Mouse (Mus musculus) duodenum, adult 2 months (tissue): Measurements from ENCODE around the gene Gpatch2l. TPM values are rescaled to one million over a fixed set of nuclear protein-coding genes. Genes with fewer than 3 reads are reported as not detected.

ENCODE experiments used
- polyA plus RNA-seq: library from polyadenylated mRNA; depleted of rRNA; stranded (reverse); fragments of >200 nt; gene quantifications from 2 replicates; pipeline ENCODE4 v1.2.3, GENCODE M21; 2012; ENCODE audit warnings: low replicate concordance; rRNA removed

Gpatch2l gene
- polyA plus RNA-seq = 2.9 and 3.4 TPM in 2 replicates

DNA sequence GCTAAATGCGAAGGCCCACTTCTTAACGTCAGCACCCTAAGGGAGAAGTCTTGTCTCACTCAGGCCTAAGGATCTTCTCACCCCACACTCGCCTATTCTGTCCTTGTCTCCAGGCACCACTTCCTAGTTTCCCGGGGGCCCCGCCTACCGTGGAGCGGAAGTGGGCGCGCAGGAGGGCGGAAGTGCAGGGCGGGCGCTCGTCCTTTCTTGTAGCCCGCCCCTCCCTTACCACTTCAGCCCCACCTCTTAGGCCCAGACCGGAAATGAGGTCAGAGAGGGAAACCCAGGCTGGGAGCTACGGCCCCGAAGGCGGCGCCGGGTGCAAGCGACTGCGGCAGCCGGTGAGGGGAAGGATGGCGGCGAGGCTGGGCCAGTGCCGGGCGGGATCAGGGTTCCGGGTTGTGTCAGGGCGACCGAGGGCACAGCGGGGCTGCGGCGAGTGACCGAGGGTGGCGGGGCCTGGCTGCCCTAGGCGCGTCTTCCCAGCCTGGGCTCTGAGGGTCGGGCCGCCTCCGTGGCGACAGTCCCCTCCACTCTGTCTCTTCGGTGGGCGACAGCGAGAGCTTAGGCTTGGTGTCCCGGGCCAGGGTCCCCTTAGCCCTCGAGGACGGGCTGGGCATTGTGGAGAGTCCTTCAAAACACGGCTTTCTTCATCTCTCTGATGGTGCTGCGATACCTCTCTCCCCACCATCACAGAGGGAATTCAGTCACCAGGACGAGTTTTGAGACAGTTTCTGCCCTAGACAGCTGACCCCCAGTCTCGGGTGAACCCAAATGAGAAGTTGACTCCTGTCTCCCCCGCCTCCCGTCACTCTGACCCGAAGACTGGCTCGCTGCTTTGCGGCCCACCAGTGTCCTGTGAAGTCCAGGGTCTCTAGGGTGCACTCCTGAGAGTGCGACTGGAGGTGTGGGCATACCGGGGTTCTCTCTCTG is at the start of gene Gpatch2l:
TSS of gene Gpatch2l (plus strand) at position 255 of the 933 bp plus-strand sequence.

Other genes with a start within 250 kb of the Gpatch2l start
- 3.5 and 5.0 TPM in 2 replicates for gene Tgfb3, start 162.8 kb upstream of the Gpatch2l start, polyA plus RNA-seq
- gene Ift43, start 159.3 kb upstream of the Gpatch2l start, polyA plus RNA-seq = 10.8 and 12.3 TPM in 2 replicates
- gene Esrrb, start 119.3 kb downstream of the Gpatch2l start, polyA plus RNA-seq = 0.34 and 0.50 TPM in 2 replicates